Mouse (Mus musculus) kidney, adult 9 months (tissue): ENCODE measurements around the gene Susd3.

ENCODE experiments used
- DNase-seq: peaks from one replicate; pipeline ENCODE4 v3.0.0; 2022

Susd3 gene

GRCm38 (mm10) chr13:49248467-49248862 is at the start of gene Susd3:
Gene Susd3 (minus strand): TSS chr13:49248706.
- DNase-seq: no peak

DNA sequence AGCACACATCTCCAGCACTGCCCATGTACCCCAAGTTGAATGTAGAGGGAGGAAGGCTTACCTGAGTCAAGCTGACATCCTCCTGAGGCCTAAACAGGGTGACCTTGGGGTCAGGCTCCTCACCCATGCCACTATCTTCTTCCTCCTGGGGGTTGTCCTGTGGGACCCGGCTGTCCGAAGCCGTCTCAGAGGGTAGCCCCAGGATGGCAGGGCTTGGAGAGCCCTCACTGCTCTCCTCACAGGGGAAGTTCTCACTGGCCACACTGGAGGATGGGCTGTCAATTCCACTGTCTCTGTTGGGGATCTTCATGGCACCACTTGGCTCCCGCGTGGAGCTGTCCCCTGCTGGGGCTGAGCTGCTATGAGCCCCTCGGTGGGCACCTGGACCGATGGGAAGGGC is 47.8 kb upstream of the Susd3 start:
- no peak for DNase-seq

DNA sequence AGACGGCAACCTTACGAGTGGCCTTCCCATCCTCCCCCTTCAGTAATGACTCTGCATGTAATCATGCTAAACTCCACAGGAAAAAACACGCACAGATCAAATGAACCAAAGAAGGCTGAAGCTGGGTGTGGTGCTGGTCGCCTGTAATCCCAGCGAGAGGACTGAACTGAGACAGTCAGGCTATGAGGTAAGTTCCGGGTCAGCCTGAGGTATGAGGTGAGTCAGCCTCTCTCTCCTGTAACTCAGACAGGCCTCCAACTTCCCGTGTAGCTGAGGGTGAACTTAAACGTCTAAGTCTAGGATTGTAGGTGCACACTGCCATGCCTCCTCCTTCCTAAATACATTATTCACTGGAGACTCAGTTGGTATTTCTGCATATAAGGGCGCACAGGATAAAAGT is 45.6 kb upstream of the Susd3 start:
- no peak for DNase-seq

DNA sequence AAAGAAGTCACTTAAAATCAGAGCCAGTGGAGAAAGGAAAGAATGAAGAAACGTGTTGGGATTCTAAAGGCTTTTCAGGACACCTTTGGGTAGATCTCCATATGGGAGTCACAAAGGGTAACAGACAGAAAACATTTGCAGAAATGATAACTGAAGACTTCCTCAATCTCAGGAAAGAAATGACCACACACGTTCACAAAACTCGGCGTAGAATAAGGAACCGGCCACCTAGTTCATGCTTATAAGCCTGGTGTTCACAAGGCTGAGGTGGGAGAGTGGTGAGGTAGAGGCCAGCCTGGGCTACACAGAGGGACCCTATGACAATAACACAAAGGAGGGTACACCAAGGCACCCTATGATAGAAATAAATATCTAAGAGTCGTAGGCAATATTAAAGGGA is 43.4 kb upstream of the Susd3 start:
- DNase-seq: no peak

DNA sequence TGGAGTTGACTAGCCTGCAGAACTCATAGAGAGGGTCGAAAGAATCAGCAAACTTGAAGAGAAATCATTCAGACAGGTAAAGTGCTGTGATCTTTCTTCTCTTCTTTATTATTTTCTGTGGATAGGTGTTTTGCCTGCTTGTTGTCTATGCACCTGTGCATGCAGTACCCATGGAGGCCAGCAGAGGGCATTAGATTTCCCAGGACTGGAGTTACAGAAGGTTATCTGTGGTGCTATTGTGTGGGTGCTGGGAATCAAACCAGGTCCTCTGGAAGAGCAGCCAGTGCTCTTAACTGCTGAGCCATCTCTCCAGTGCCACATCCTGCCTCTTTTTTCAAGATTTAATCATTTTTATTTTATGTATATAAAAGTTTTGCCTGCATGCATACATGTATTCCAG is 42.9 kb upstream of the Susd3 start:
- DNase-seq: peak; percentile 42

DNA sequence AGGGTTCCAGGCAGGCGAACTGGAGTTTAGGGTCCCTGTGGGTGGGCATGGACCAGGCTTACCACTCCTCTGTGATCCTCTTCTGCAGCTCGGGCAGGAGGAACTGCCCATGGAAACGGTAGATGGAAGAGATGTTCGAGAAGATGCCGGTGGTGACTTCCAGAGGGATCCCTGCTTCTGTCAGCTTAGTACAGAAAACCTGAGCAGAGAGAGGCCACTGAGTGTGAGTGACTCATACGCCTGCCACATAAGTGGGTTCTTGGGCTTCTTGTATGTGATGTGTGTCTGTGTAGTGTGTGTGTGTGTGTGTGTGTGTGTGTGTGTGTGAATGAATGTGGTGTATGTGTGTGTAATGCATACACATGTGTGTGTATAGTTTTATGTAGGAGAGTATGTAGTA is 38.7 kb upstream of the Susd3 start:
- DNase-seq: no peak

DNA sequence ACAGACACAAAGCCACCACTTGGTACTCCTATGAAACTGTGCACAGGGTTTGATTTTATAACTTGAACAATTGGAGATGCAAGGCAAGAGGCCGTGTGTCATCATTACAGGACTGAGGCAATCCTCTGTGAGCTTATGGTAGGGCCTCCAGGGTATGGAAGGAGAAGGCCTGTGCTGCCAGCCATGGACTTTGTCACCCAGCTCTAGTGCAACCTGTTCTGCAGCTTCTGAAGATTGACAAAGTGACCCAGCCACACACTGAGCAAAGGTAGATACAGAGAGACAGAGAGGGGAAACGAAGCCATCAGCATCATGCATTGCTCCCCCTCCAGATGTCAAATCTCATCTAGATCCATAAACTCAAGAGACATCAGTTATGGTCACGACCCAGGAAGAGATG is 38.2 kb upstream of the Susd3 start:
- DNase-seq: no peak

DNA sequence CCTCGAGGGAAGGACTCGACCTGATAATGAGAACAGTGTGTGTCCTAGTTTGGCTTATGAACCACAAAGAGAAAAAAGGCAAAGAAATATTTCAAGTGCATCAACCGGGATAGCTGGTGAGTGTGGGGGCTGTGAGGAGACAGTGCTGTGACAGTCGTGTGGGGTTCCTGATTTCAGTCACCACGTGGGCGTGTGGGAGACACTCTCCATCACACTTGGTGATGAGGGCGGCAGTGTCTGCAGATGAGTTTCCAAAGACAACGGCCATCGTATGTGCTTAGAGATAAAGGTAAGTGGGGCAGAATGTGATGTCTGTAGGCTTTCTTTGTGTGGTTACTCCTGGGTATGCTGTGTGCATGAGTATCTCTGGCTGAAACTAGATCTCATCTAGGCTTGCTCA is 35.2 kb upstream of the Susd3 start:
- no peak for DNase-seq

GRCm38 (mm10) chr13:49282168-49282567 is 33.7 kb upstream of the Susd3 start:
- no peak for DNase-seq

- no peak for DNase-seq
Observed at GRCm38 (mm10) chr13:49271831-49272765, 23.6 kb upstream of the Susd3 start.

DNA sequence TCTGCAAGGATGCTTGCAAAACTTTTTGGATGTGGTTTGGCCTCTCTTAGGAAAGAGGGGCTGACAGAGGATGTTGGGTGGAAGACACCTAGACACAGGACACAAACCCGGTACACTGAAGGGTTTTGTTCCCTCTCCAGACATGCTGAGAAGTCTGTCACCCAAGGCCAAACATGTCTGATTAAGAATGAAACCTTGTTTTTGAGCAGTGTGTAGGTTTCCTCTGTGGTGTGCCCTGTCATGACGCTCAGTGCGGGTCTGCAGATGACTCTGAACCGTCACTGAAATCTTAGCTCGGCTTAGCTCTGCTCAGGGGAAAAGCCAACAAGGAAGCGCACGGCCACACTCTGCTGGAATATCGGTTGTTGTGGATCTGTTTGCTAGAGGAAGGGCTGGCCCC is 22.0 kb upstream of the Susd3 start:
- DNase-seq: no peak

DNA sequence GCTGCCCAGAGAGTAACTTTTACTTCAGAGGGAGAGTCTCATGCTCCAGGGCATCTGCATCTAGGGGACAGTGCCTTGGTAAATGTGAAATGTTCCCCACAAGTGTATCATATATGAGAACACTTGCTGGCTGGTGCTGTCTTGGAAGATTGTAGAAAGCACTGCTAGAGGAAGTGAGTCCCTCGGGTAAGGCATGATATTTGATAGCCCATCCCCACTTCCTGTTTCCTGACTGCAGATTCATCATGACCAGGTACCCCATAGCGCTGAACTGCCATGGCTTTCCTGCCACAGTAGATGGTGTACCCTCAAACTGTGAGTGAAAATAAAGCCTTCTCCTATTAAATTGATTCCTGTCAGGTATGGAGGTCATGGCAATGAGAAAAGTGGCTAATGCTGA is 19.1 kb upstream of the Susd3 start:
- no peak for DNase-seq

- no peak for DNase-seq
Observed at GRCm38 (mm10) chr13:49260036-49260722, 11.7 kb upstream of the Susd3 start.

DNA sequence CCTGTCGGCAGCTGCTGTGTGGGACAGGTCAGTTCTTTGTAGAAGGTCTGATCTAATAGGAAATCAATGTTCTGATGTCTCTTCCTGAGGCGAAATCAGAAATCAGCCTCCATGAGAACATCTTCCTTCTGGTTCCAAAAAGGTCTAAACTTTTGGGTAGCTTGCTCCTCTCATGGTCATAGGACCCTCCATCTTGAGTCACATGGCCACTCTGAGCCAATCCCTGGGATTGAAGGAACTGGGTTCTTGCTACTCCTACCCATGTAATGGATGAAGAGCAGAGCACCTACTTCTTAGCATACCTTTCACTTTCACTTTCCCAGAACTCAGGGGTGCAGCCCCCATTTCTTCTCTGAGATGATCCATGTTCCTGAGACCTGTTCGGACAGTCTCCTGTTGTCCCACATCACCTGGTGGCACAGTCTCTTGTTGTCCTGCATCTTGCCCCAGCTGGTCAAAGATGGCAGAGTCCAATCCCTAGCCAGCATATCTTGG is 9.4 kb upstream of the Susd3 start:
- no peak for DNase-seq

DNA sequence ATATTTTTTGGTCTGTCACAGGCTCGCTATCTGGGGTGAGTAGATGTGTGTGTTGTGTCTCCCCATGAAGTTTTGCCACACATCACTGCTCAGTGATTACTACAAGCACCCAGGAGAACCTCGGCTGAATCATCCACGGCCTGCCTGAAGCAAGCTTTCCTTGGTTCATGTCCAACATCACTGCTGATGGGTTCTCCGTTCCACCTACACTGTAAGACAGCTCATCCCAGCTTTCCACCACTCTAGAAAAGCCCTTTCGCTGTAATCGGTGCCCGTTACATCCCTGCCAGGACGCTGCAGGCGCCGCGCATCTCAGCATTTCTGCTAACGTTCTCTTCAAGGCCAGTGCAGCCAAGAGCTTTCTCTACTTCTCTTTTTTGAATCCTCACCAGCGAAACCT is 4.2 kb upstream of the Susd3 start:
- no peak for DNase-seq

DNA sequence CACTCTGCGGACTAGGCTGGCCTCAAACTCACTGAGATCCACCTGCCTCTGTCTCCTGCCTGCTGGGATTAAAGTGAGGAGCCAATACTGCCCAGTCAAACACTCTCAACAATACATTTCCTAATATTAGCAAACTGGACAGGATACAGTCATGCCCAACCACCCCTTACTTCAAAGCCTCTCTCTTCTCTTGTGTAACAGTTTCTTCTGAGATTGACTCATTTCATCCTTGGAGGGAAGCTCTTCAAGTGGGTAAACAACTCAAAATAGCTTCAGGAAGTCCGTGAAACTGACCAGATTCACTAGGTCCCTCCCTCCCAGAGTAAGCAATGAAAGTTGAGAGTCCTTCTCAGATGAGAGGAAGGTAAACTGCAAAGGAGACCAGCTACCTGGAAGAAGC is 3.6 kb upstream of the Susd3 start:
- DNase-seq: no peak

- no peak for DNase-seq
Observed at GRCm38 (mm10) chr13:49250716-49251517, 2.4 kb upstream of the Susd3 start.

- peak; percentile 93 for DNase-seq
Observed at GRCm38 (mm10) chr13:49249634-49250033, 1.1 kb upstream of the Susd3 start.

GRCm38 (mm10) chr13:49248923-49249322 is 417 bp upstream of the Susd3 start:
- no peak for DNase-seq

- DNase-seq: peak; percentile 88
Observed at GRCm38 (mm10) chr13:49247740-49248466, 603 bp downstream of the Susd3 start.

DNA sequence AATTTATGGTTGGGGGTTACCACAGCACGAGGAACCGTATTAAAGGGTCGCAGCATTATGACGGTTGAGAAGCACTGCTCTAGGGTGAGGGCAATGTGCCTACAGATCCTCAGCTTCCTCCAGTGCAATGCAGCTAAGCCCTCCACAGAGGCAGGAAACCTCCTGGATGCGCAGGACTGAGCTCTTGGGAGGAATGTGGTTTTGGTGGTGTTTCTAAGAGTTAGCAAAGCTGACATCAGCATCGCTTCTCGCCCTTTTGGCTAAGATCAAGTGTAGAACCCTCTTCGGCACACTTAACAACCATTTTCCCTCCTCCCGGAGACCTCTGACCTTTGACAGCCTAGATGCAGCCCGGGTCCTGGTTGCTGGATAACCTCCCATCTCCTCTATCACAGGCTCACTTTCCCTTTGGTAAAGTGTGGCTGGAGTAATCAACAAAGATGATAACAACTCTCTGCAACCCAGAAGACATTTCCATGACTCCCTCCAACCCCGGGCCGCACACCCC is 1.2 kb downstream of the Susd3 start:
- peak; percentile 58 for DNase-seq

DNA sequence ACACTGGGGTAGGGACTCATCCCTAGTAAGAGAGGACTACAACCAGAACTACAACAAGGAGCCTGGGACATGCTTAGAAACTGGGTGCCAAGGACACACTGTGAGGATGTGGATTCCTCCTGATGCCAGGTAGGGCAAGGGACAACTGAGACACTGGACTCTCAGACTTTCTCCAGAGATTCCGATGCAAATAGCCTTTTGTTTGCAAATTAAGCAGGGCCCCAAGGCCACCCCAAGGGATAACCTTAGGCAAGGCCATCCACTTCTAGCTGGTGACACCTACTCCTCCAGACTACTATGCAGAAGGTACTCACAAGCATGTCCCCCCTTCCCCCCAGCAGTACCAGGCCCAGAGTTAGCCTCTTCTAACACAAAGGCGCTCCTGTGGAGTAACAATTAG is 1.9 kb downstream of the Susd3 start:
- peak; percentile 63 for DNase-seq
